Mouse (Mus musculus) C2C12 (cell line): Measurements from ENCODE around the gene Ctbp1.

Experiments
- CTCF ChIP-seq: IDR thresholded peaks from one replicate; pipeline ENCODE4 v1.5.1; 2011; ENCODE audit not compliant: control insufficient read depth, insufficient read depth, insufficient read length
- MYOD1 ChIP-seq: IDR thresholded peaks from one replicate; pipeline ENCODE4 v1.6.1; 2011; ENCODE audit warnings: low read depth; ENCODE audit not compliant: control insufficient read depth, insufficient read length
- MYOG ChIP-seq: IDR thresholded peaks from one replicate; pipeline ENCODE4 v1.6.1; 2011; ENCODE audit not compliant: control insufficient read depth, insufficient read length; ENCODE audit errors: extremely low read depth
- USF1 ChIP-seq: IDR thresholded peaks from one replicate; pipeline ENCODE4 v1.6.1; 2011; ENCODE audit warnings: low read depth, mild to moderate bottlenecking, control low read depth, moderate library complexity

GRCm38 (mm10) chr5:33234391-33235031, 40.3 kb downstream of the Ctbp1 start:
- TF ChIP-seq CTCF, result no peak
- TF ChIP-seq USF1, result no peak
- no peak for TF ChIP-seq MYOD1
- no peak for TF ChIP-seq MYOG
